Mouse (Mus musculus) CH12.LX (cell line): Measurements from ENCODE around the gene Cd5. TPM values are rescaled to one million over a fixed set of nuclear protein-coding genes. Genes with fewer than 3 reads are reported as not detected.

Experiments used
- DNase-seq: peaks from one replicate; pipeline ENCODE4 v3.0.0-alpha.2; 2013; ENCODE audit errors: extremely low read depth
- H3K27ac ChIP-seq: 2 replicates; pipeline ENCODE4 v1.5.1; 2012; ENCODE audit warnings: low read depth, mild to moderate bottlenecking, control low read depth, moderate library complexity; ENCODE audit not compliant: insufficient read depth
- H3K27me3 ChIP-seq: replicated peaks from 2 replicates; pipeline ENCODE3; 2012; ENCODE audit warnings: inconsistent platforms
- H3K36me3 ChIP-seq, 2 experiments: replicated peaks in 1 of 2; 2 replicates each; pipeline versions ENCODE3 to v1.6.1; 2012; ENCODE audit warnings: inconsistent platforms in 1 of 2, low read length in 1 of 2, mild to moderate bottlenecking in 1 of 2, mixed read lengths in 1 of 2, moderate library complexity in 1 of 2; ENCODE audit not compliant: control insufficient read depth in 1 of 2, insufficient read depth in 1 of 2
- H3K4me1 ChIP-seq, 2 experiments: 2 replicates each; pipeline ENCODE4 v1.6.1; 2012; ENCODE audit warnings: inconsistent platforms in 1 of 2, moderate library complexity in 1 of 2; ENCODE audit not compliant: insufficient read depth in 2 of 2, control insufficient read depth in 1 of 2
- H3K4me2 ChIP-seq: 2 replicates; pipeline ENCODE4 v1.6.1; 2012; ENCODE audit warnings: low read depth, mild to moderate bottlenecking, control low read depth; ENCODE audit not compliant: poor library complexity, insufficient read depth, severe bottlenecking
- H3K4me3 ChIP-seq, 3 experiments: fragments of 150-350 bp in 1 of 3; sonication (generic) in 1 of 3; replicated peaks in 1 of 3; 2 replicates each; pipeline versions ENCODE3 to v1.5.1; 2011 to 2012; ENCODE audit warnings: low read depth in 2 of 3, low read length in 2 of 3, mild to moderate bottlenecking in 2 of 3, moderate library complexity in 2 of 3, control low read depth in 1 of 3, improper control_type of control experiment in 1 of 3, inconsistent platforms in 1 of 3, mixed read lengths in 1 of 3; ENCODE audit not compliant: poor library complexity in 1 of 3
- H3K79me2 ChIP-seq: replicated peaks from 2 replicates; pipeline ENCODE4 v1.6.1; 2012; ENCODE audit warnings: mild to moderate bottlenecking, moderate library complexity; ENCODE audit not compliant: control insufficient read depth, poor library complexity, insufficient read depth, severe bottlenecking; ENCODE audit errors: extremely low read depth
- H3K9ac ChIP-seq: 2 replicates; pipeline ENCODE4 v1.6.1; 2012; ENCODE audit warnings: low read depth, mild to moderate bottlenecking, control low read depth, moderate library complexity; ENCODE audit not compliant: insufficient read depth
- H3K9me3 ChIP-seq: replicated peaks from 2 replicates; pipeline ENCODE3; 2012; ENCODE audit warnings: low read length, inconsistent platforms, mixed read lengths
- BHLHE40 ChIP-seq: IDR thresholded peaks from 2 replicates; pipeline ENCODE4 v1.6.1; 2011; ENCODE audit warnings: mild to moderate bottlenecking, low read depth, low read length, improper control_type of control experiment
- CHD1 ChIP-seq: IDR thresholded peaks from 2 replicates; pipeline ENCODE4 v1.6.1; 2012; ENCODE audit warnings: low read depth, low read length, improper control_type of control experiment, inconsistent platforms
- E2F4 ChIP-seq: IDR thresholded peaks from 2 replicates; pipeline ENCODE4 v1.6.1; 2011; ENCODE audit warnings: low read depth, low read length, improper control_type of control experiment; ENCODE audit not compliant: insufficient replicate concordance
- EP300 ChIP-seq: IDR thresholded peaks from 2 replicates; pipeline ENCODE4 v1.6.1; 2011; ENCODE audit warnings: low read length, improper control_type of control experiment
- GABPA ChIP-seq: IDR thresholded peaks from 2 replicates; pipeline ENCODE4 v1.6.1; 2012; ENCODE audit warnings: low read depth, low read length, improper control_type of control experiment, inconsistent platforms; ENCODE audit not compliant: insufficient replicate concordance
- IRF4 ChIP-seq: IDR thresholded peaks from 2 replicates; pipeline ENCODE4 v1.6.1; 2014; ENCODE audit warnings: low read depth, mild to moderate bottlenecking, inconsistent platforms, low read length, improper control_type of control experiment
- MAFK ChIP-seq: IDR thresholded peaks from 2 replicates; pipeline ENCODE4 v1.6.1; 2011; ENCODE audit warnings: low read length, improper control_type of control experiment; ENCODE audit not compliant: insufficient replicate concordance
- MAX ChIP-seq: IDR thresholded peaks from 2 replicates; pipeline ENCODE4 v1.6.1; 2011; ENCODE audit warnings: low read length, improper control_type of control experiment
- MYC ChIP-seq: IDR thresholded peaks from 2 replicates; pipeline ENCODE4 v1.6.1; 2011; ENCODE audit warnings: low read depth, mild to moderate bottlenecking, improper control_type of control experiment, low read length
- NRF1 ChIP-seq: IDR thresholded peaks from 2 replicates; pipeline ENCODE4 v1.6.1; 2014; ENCODE audit warnings: low read depth, mild to moderate bottlenecking, inconsistent platforms, low read length, improper control_type of control experiment, moderate library complexity
- PAX5 ChIP-seq: IDR thresholded peaks from 2 replicates; pipeline ENCODE4 v1.6.1; 2012; ENCODE audit warnings: low read length, inconsistent platforms, mixed read lengths
- POLR2A ChIP-seq: IDR thresholded peaks from 2 replicates; pipeline ENCODE4 v1.6.1; 2011; ENCODE audit warnings: low read depth, mild to moderate bottlenecking, improper control_type of control experiment, low read length
- POLR2AphosphoS2 ChIP-seq: IDR thresholded peaks from 2 replicates; pipeline ENCODE4 v1.6.1; 2011; ENCODE audit warnings: low read depth, low read length, improper control_type of control experiment
- RAD21 ChIP-seq: IDR thresholded peaks from 2 replicates; pipeline ENCODE4 v1.6.1; 2011; ENCODE audit warnings: low read depth, mild to moderate bottlenecking, low read length, improper control_type of control experiment, moderate library complexity
- RCOR1 ChIP-seq: conservative IDR thresholded peaks from 2 replicates; pipeline ENCODE4 v1.6.1; 2012; ENCODE audit warnings: low read depth, mild to moderate bottlenecking, inconsistent platforms, low read length, improper control_type of control experiment
- TCF12 ChIP-seq: IDR thresholded peaks from 2 replicates; pipeline ENCODE4 v1.6.1; 2014; ENCODE audit warnings: low read depth, mild to moderate bottlenecking, inconsistent platforms, low read length, improper control_type of control experiment
- USF1 ChIP-seq: IDR thresholded peaks from 2 replicates; pipeline ENCODE4 v1.6.1; 2014; ENCODE audit warnings: low read depth, mild to moderate bottlenecking, inconsistent platforms, low read length, improper control_type of control experiment
- ZMIZ1 ChIP-seq: IDR thresholded peaks from 2 replicates; pipeline ENCODE4 v1.6.1; 2012; ENCODE audit warnings: low read depth, mild to moderate bottlenecking, inconsistent platforms, low read length, improper control_type of control experiment
- ZNF384 ChIP-seq: IDR thresholded peaks from 2 replicates; pipeline ENCODE4 v1.6.1; 2012; ENCODE audit warnings: low read depth, low read length, improper control_type of control experiment, inconsistent platforms
- dilution Hi-C: fragments of 300-500 bp; cut with MboI; formaldehyde crosslinking; loops from 2 replicates; pipeline ENCODE4 v1.14.3; 2020; ENCODE audit warnings: low sequenced_read_pairs; ENCODE audit not compliant: extremely low pct_unique_long_range_greater_than_20kb, extremely low pct_ligation_motif_present
- in situ Hi-C: fragments of 300-500 bp; cut with MboI; formaldehyde crosslinking; loops from 3 replicates; pipeline ENCODE4 v1.14.3; 2019; ENCODE audit warnings: low sequenced_read_pairs, low pct_ligation_motif_present, low pct_unique_long_range_greater_than_20kb, mixed read lengths
- polyA plus RNA-seq: library from polyadenylated mRNA; unstranded; fragments of >175 nt; gene quantifications from 2 replicates; pipeline ENCODE4 v1.2.1, GENCODE M21; 2012; ENCODE audit warnings: low read depth; ENCODE audit not compliant: insufficient read length
- total RNA-seq, 2 experiments: library from RNA; depleted of rRNA; stranded (reverse); fragments of 300-350 nt in 1 of 2; fragments of >200 nt in 1 of 2; gene quantifications; 2 replicates each; pipeline ENCODE4 v1.2.3; 2012 to 2014

Cd5 gene
- total and polyA plus RNA-seq, 3 experiments = 8.7 to 51.4 (median 17.7) TPM

DNA sequence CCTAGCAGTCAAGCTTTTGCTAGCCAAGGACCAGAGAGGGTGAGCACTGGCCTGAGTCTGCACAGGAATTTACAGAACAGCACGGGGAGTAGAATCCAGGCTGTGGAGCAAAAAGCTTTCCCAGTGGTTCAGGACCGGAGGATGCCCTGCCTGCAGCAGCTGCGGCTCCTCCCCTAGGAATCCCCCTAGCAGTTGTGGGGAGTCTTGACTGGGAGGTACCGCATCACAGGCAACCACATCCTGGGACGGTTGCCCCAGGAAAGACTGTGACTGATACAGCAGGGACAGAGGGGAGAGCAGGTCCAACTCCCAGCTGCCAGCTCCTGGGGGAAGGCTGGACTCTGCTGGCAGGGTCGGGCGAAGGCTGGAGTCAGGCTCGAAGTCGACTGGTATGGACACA, 49.4 kb upstream of the Cd5 start:
- H3K27ac ChIP-seq = no peak overlapping the region
- in situ Hi-C loops = no loop called here

DNA sequence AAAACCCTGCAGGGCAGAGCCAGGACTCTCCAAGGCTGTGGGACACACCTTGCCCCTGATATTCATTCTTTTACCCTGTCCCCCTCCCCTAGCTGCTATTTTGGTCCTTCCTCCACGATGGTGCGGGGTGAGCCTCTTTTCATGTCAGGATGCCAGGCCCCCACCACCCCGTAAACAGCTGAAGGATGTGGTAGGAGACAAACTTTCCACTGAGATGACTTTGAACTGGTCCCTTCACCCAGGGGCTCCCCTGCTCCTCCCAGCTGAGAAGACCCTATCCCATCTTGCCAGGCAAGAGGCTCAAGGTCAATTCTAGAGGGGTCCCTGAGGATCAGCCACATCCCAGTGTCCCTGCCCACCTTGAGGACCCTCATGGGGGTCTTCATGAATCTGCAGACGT, 48.6 kb upstream of the Cd5 start:
- peaks cover 19 to 77% of the 10 kb centered on the region in 2 experiments for H3K36me3 ChIP-seq
- H3K4me1 ChIP-seq = peaks cover 20 to 85% of the 10 kb centered on the region in 2 experiments
- no peaks in the 10 kb centered on the region for H3K27me3 ChIP-seq
- dilution Hi-C loops (no loop called here), in situ Hi-C loops (no loop called here)
- no peaks in the 10 kb centered on the region for H3K79me2 ChIP-seq
- no peak for DNase-seq
- no peak overlapping the region for H3K9ac ChIP-seq
- H3K9me3 ChIP-seq = no peaks in the 10 kb centered on the region
- H3K4me2 ChIP-seq = no peak overlapping the region
- H3K27ac ChIP-seq = no peak overlapping the region
- no peak for TF ChIP-seq RCOR1
- no peak for TF ChIP-seq ZNF384
- TF ChIP-seq RAD21 = no peak
- no peak for TF ChIP-seq GABPA
- TF ChIP-seq POLR2AphosphoS2 = no peak
- no peak for TF ChIP-seq MYC
- no peak for TF ChIP-seq BHLHE40
- TF ChIP-seq IRF4 = no peak
- TF ChIP-seq MAX = no peak
- TF ChIP-seq NRF1 = no peak
- no peak for TF ChIP-seq E2F4
- no peak for TF ChIP-seq POLR2A
- TF ChIP-seq TCF12 = no peak
- no peak overlapping the region for H3K4me3 ChIP-seq

More for the DNA sequence above, 49.4 kb upstream of the Cd5 start:
- TF ChIP-seq E2F4 (no peak), CHD1 (no peak), POLR2A (no peak), MAFK (no peak), PAX5 (no peak), ZMIZ1 (no peak), EP300 (no peak), USF1 (no peak), NRF1 (no peak)
- TF ChIP-seq, all 38 proteins: peak for 0
- H3K4me3 ChIP-seq = no peak overlapping the region
- H3K36me3 ChIP-seq = peaks cover 19 to 70% of the 10 kb centered on the region in 2 experiments
- no peak overlapping the region for H3K9ac ChIP-seq
- H3K27me3 ChIP-seq = no peaks in the 10 kb centered on the region
- dilution Hi-C loops = no loop called here
- H3K79me2 ChIP-seq = no peaks in the 10 kb centered on the region
- no peak overlapping the region for H3K4me2 ChIP-seq
- DNase-seq = no peak
- peaks cover 20 to 77% of the 10 kb centered on the region in 2 experiments for H3K4me1 ChIP-seq
- H3K9me3 ChIP-seq = no peaks in the 10 kb centered on the region
